Mouse (Mus musculus): ENCODE measurements around the gene Gm11060. TPM values are rescaled to one million over a fixed set of nuclear protein-coding genes. Genes with fewer than 3 reads are reported as not detected.

Gene Gm11060
- polyA plus RNA-seq, 1 experiment, result not detected

- Histone ChIP-seq H3K4me1 (ENCODE audit: control insufficient read depth, insufficient read depth, low read length) (peaks cover 4% of the 10 kb centered on the region; the same call in 1 of the 2 replicates), H3K4me3 (ENCODE audit: insufficient read depth, low read depth, low read length) (no peak overlapping the region), H3K27ac (ENCODE audit: insufficient read depth, low read depth, low read length) (no peak overlapping the region)
- TF ChIP-seq POLR2A (IDR thresholded peaks at IDR 0.05; ENCODE audit: insufficient read depth, low read depth, low read length) (no peak), CTCF (IDR thresholded peaks at IDR 0.05; ENCODE audit: insufficient read depth, low read depth, low read length) (no peak)
- WGBS, result 9% methylated on average over 12 of the region's 12 CpGs
Observed at GRCm38 (mm10) chr2:105131061-105131810, 39.4 kb downstream of the Gm11060 start.

DNA sequence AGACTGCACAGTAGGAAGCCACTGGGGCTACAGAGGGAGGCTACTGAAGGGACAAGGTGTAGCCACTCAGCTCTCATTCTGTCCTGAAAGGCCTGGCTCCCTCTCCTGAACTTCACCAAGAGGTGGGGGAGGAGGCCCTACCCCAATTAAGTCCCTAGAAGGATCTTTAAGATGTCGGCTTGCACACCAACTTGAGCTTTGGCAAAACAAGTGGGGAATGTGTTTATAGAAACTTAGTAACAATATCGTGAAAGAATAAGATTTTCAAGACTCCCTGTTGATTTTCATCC lies 39.9 kb downstream of the Gm11060 start:
- no peak overlapping the region for H3K4me3 ChIP-seq (ENCODE audit: insufficient read depth, low read depth, low read length)
- TF ChIP-seq CTCF (IDR thresholded peaks at IDR 0.05; ENCODE audit: insufficient read depth, low read depth, low read length), result no peak
- TF ChIP-seq POLR2A (IDR thresholded peaks at IDR 0.05; ENCODE audit: insufficient read depth, low read depth, low read length), result no peak
- no peak overlapping the region for H3K27ac ChIP-seq (ENCODE audit: insufficient read depth, low read depth, low read length)
- 0 out of 2 replicates have a peak, but pooled peaks cover 3% of the 10 kb centered on the region for H3K4me1 ChIP-seq (ENCODE audit: control insufficient read depth, insufficient read depth, low read length)
- 6% methylated on average over 2 of the region's 2 CpGs for WGBS

DNA sequence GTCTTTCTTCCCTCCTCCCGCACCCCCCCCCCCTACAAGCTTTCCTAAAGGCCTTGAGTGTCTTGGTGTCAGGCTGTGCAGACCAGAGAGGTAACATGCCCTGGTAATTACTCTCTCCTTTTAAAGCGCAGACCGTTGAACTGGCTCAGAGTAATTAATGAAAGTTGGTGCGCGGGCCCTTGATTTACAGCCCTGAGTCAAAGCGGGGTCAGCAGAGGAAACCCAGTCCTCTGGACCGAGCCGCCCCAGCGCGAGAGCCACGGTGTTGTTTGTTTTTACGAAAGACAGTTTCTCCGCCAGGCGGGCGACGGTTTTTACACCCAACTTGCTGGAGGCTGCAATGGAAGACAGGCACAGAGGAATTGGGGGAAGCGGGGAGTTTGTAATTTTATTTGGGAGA lies 40.5 kb downstream of the Gm11060 start:
- TF ChIP-seq POLR2A (IDR thresholded peaks at IDR 0.05; ENCODE audit: insufficient read depth, low read depth, low read length), result no peak
- no peak for TF ChIP-seq CTCF (IDR thresholded peaks at IDR 0.05; ENCODE audit: insufficient read depth, low read depth, low read length)
- 5% methylated on average over 17 of the region's 17 CpGs for WGBS
- Histone ChIP-seq H3K27ac (ENCODE audit: insufficient read depth, low read depth, low read length) (no peak overlapping the region), H3K4me3 (ENCODE audit: insufficient read depth, low read depth, low read length) (no peak overlapping the region), H3K4me1 (ENCODE audit: control insufficient read depth, insufficient read depth, low read length) (0 out of 2 replicates have a peak, but pooled peaks cover 3% of the 10 kb centered on the region)

- Histone ChIP-seq H3K27ac (ENCODE audit: insufficient read depth, low read depth, low read length) (no peak overlapping the region), H3K4me3 (ENCODE audit: insufficient read depth, low read depth, low read length) (no peak overlapping the region), H3K4me1 (ENCODE audit: control insufficient read depth, insufficient read depth, low read length) (0 out of 2 replicates have a peak, but pooled peaks cover 3% of the 10 kb centered on the region)
- no peak for TF ChIP-seq CTCF (IDR thresholded peaks at IDR 0.05; ENCODE audit: insufficient read depth, low read depth, low read length)
- no peak for TF ChIP-seq POLR2A (IDR thresholded peaks at IDR 0.05; ENCODE audit: insufficient read depth, low read depth, low read length)
- 3% methylated on average over 43 of the region's 43 CpGs for WGBS
Observed at GRCm38 (mm10) chr2:105132933-105133795, 41.3 kb downstream of the Gm11060 start.

GRCm38 (mm10) chr2:105134296-105134695 lies 42.5 kb downstream of the Gm11060 start:
- TF ChIP-seq POLR2A (IDR thresholded peaks at IDR 0.05; ENCODE audit: insufficient read depth, low read depth, low read length) (no peak), CTCF (IDR thresholded peaks at IDR 0.05; ENCODE audit: insufficient read depth, low read depth, low read length) (no peak)
- 3% methylated on average over 19 of the region's 19 CpGs for WGBS
- Histone ChIP-seq H3K4me1 (ENCODE audit: control insufficient read depth, insufficient read depth, low read length) (0 out of 2 replicates have a peak, but pooled peaks cover 3% of the 10 kb centered on the region), H3K27ac (ENCODE audit: insufficient read depth, low read depth, low read length) (no peak overlapping the region), H3K4me3 (ENCODE audit: insufficient read depth, low read depth, low read length) (no peak overlapping the region)

DNA sequence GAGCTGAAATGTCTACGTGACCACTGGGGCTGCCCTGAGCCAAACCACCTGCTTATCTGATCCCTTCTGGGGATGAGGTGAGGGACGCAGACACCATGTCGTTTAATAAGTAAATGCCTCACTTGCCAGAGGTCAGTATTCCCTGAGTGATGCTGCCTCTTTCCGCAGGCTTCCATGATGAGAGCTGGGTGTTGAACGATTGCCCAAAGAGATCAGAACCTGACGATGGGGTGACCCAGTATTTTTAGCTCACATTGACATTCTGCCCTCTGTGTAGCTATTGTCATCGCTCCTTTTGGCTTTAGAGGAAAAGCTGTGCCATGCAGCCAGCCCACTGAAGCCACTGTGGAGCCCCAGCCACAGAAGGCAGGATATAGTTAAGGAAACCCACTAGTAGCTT lies 47.7 kb downstream of the Gm11060 start:
- WGBS, result 81% methylated on average over 7 of the region's 7 CpGs
- no peak for TF ChIP-seq POLR2A (IDR thresholded peaks at IDR 0.05; ENCODE audit: insufficient read depth, low read depth, low read length)
- no peak for TF ChIP-seq CTCF (IDR thresholded peaks at IDR 0.05; ENCODE audit: insufficient read depth, low read depth, low read length)
- H3K4me3 ChIP-seq (ENCODE audit: insufficient read depth, low read depth, low read length), result no peak overlapping the region

DNA sequence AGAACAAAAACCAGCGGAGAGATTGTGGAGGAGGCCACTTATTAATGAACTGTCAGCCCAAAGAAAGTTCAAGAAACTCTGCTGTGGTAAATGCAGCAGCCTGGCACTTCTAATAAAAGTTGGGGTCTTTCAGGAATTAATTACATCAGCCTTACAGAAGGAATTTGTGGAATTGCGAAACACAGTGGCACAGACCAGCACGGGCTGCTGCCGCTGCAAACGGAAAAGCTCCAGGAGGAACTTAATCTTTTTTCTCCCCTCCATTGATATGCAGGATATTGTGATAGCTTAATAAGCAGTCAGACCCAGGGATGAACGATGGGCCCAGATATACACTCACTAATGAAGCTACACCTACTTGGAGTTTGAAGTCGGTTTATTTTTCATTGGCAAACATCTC lies 49.6 kb downstream of the Gm11060 start:
- WGBS, result 57% methylated on average over 7 of the region's 7 CpGs

More for the DNA sequence above, 47.7 kb downstream of the Gm11060 start:
- Histone ChIP-seq H3K27ac (ENCODE audit: insufficient read depth, low read depth, low read length) (no peak overlapping the region), H3K4me1 (ENCODE audit: control insufficient read depth, insufficient read depth, low read length) (no peaks in the 10 kb centered on the region)

More for the DNA sequence above, 49.6 kb downstream of the Gm11060 start:
- Histone ChIP-seq H3K4me3 (ENCODE audit: insufficient read depth, low read depth, low read length) (no peak overlapping the region), H3K4me1 (ENCODE audit: control insufficient read depth, insufficient read depth, low read length) (no peaks in the 10 kb centered on the region), H3K27ac (ENCODE audit: insufficient read depth, low read depth, low read length) (no peak overlapping the region)
- no peak for TF ChIP-seq CTCF (IDR thresholded peaks at IDR 0.05; ENCODE audit: insufficient read depth, low read depth, low read length)

Other genes starting within 250 kb of the Gm11060 start
- gene Prrg4, start 242.1 kb upstream of the Gm11060 start, polyA plus RNA-seq (2012; ENCODE audit: insufficient read depth, insufficient read length, low replicate concordance, missing spikeins), result not detected in 2 replicates
- not detected in 2 replicates for gene Ccdc73, start 224.2 kb upstream of the Gm11060 start, polyA plus RNA-seq (2012; ENCODE audit: insufficient read depth, insufficient read length, low replicate concordance, missing spikeins)
- not detected in 2 replicates for gene Eif3m, start 74.9 kb upstream of the Gm11060 start, polyA plus RNA-seq (2012; ENCODE audit: insufficient read depth, insufficient read length, low replicate concordance, missing spikeins)
- gene Wt1, start 34.5 kb downstream of the Gm11060 start, polyA plus RNA-seq (2012; ENCODE audit: insufficient read depth, insufficient read length, low replicate concordance, missing spikeins), result not detected in 2 replicates
- gene Them7, start 132.3 kb downstream of the Gm11060 start, polyA plus RNA-seq (2012; ENCODE audit: insufficient read depth, insufficient read length, low replicate concordance, missing spikeins), result not detected in 2 replicates

Data from olfactory bulb, adult 2 months (tissue).